In genomic region chr9:26519581-26520501, GRCm38 (mm10) we compare ENCODE assay signal across 7 mouse cellular contexts.
DNase-seq lines count a peak whose midpoint lies in the region; ATAC-seq lines count a peak whose summit lies in the region.

No protein-coding gene starts in this region.

- no peaks in the 10 kb centered on the region for H3K9me3 ChIP-seq in midbrain, embryonic 10.5 days (replicated peaks)
- no peaks in the 10 kb centered on the region for H3K9me3 ChIP-seq in midbrain, embryonic 11.5 days (ENCODE audit: control insufficient read depth, low read length)
- no peaks in the 10 kb centered on the region for H3K9me3 ChIP-seq in embryonic facial prominence, embryonic 12.5 days
- no peaks in the 10 kb centered on the region for H3K9me3 ChIP-seq in hindbrain, embryonic 12.5 days (replicated peaks)

- no peak overlapping the region for H3K4me2 ChIP-seq in midbrain, embryonic 11.5 days
- H3K4me2 ChIP-seq in embryonic facial prominence, embryonic 12.5 days (replicated peaks) = no peak overlapping the region
- no peak overlapping the region for H3K4me2 ChIP-seq in hindbrain, embryonic 12.5 days (replicated peaks)

- DNase-seq in midbrain, embryonic 10.5 days (ENCODE audit: low spot score) = peak; percentile 12
- DNase-seq in midbrain, embryonic 11.5 days (ENCODE audit: low spot score, missing footprints) = no peak
- peak; percentile 50 for DNase-seq in lung, postnatal 14 days
- peak; percentile 56 for DNase-seq in skeletal muscle tissue, adult 2 months (ENCODE audit: low read depth, low spot score)
- no peak for DNase-seq in spleen, adult 12 weeks (ENCODE audit: low spot score)

- peaks cover 13% of the 10 kb centered on the region for H3K4me1 ChIP-seq in midbrain, embryonic 10.5 days
- no peaks in the 10 kb centered on the region for H3K4me1 ChIP-seq in midbrain, embryonic 11.5 days (ENCODE audit: control insufficient read depth, insufficient read depth, low read length)
- H3K4me1 ChIP-seq in embryonic facial prominence, embryonic 12.5 days = peaks cover 12% of the 10 kb centered on the region
- H3K4me1 ChIP-seq in hindbrain, embryonic 12.5 days = peaks cover 15% of the 10 kb centered on the region

- WGBS in midbrain, embryonic 10.5 days = 56% methylated on average over 5 of the region's 5 CpGs
- 60% methylated on average over 5 of the region's 5 CpGs for WGBS in midbrain, embryonic 11.5 days
- 33% methylated on average over 5 of the region's 5 CpGs for WGBS in embryonic facial prominence, embryonic 12.5 days
- 53% methylated on average over 5 of the region's 5 CpGs for WGBS in hindbrain, embryonic 12.5 days

- no peaks in the 10 kb centered on the region for H3K27me3 ChIP-seq in midbrain, embryonic 10.5 days (ENCODE audit: low read depth, poor library complexity, severe bottlenecking)
- no peaks in the 10 kb centered on the region for H3K27me3 ChIP-seq in midbrain, embryonic 11.5 days (ENCODE audit: control insufficient read depth, insufficient read depth, low read length)
- no peaks in the 10 kb centered on the region for H3K27me3 ChIP-seq in embryonic facial prominence, embryonic 12.5 days
- H3K27me3 ChIP-seq in hindbrain, embryonic 12.5 days = no peaks in the 10 kb centered on the region

- no peaks in the 10 kb centered on the region for H3K36me3 ChIP-seq in midbrain, embryonic 10.5 days
- no peaks in the 10 kb centered on the region for H3K36me3 ChIP-seq in midbrain, embryonic 11.5 days (ENCODE audit: control insufficient read depth, insufficient read depth, low read length)
- H3K36me3 ChIP-seq in embryonic facial prominence, embryonic 12.5 days = no peaks in the 10 kb centered on the region
- H3K36me3 ChIP-seq in hindbrain, embryonic 12.5 days = no peaks in the 10 kb centered on the region

- no peak overlapping the region for H3K9ac ChIP-seq in midbrain, embryonic 11.5 days (ENCODE audit: low read length)
- H3K9ac ChIP-seq in embryonic facial prominence, embryonic 12.5 days = no peak overlapping the region
- no peak overlapping the region for H3K9ac ChIP-seq in hindbrain, embryonic 12.5 days

- H3K27ac ChIP-seq in midbrain, embryonic 10.5 days (replicated peaks) = no peak overlapping the region; the same call in 1 of the 2 replicates
- no peak overlapping the region for H3K27ac ChIP-seq in midbrain, embryonic 11.5 days (ENCODE audit: low read depth, low read length)
- peak overlapping the region; percentile 79 for H3K27ac ChIP-seq in embryonic facial prominence, embryonic 12.5 days
- H3K27ac ChIP-seq in hindbrain, embryonic 12.5 days = peak overlapping the region; percentile 26

- ATAC-seq in midbrain, embryonic 11.5 days (ENCODE audit: low FRiP score) = no peak
- peak; percentile 61; the same call in 1 of the 2 replicates for ATAC-seq in embryonic facial prominence, embryonic 12.5 days (ENCODE audit: insufficient number of reproducible peaks, insufficient read depth, low FRiP score, low TSS enrichment)
- ATAC-seq in hindbrain, embryonic 12.5 days (ENCODE audit: low FRiP score) = no peak; the same call in 1 of the 2 replicates

- no peak overlapping the region for H3K4me3 ChIP-seq in midbrain, embryonic 10.5 days
- H3K4me3 ChIP-seq in midbrain, embryonic 11.5 days (ENCODE audit: low read depth, low read length) = no peak overlapping the region
- no peak overlapping the region for H3K4me3 ChIP-seq in embryonic facial prominence, embryonic 12.5 days
- H3K4me3 ChIP-seq in hindbrain, embryonic 12.5 days = no peak overlapping the region

Comparison
In these comparisons a context has a peak if more than half of its experiments do, and no peak if none do; other contexts are left out.
1. DNase-seq: peak in midbrain, embryonic 10.5 days (single experiment), lung, postnatal 14 days (single experiment) and skeletal muscle tissue, adult 2 months (single experiment); none in midbrain, embryonic 11.5 days (single experiment) and spleen, adult 12 weeks (single experiment).
2. H3K27ac ChIP-seq: peak in embryonic facial prominence, embryonic 12.5 days (single experiment) and hindbrain, embryonic 12.5 days (single experiment); none in midbrain, embryonic 10.5 days (single experiment) and midbrain, embryonic 11.5 days (single experiment).